Comparison of ENCODE assay signal across 8 mouse cellular contexts in genomic region chr1:157076257-157076656, GRCm38 (mm10). TPM values are rescaled to one million over a fixed set of nuclear protein-coding genes. Genes with fewer than 3 reads are reported as not detected.
A peak's percentile ranks its signal among the peaks of the same experiment; 100 is the strongest.
DNase-seq lines count a peak whose midpoint lies in the region; ATAC-seq and TF ChIP-seq lines count a peak whose summit lies in the region.

No protein-coding gene starts in this region.

- H3K9me3 ChIP-seq in E14TG2a.4 (ENCODE audit: low read length) = no peaks in the 10 kb centered on the region
- H3K9me3 ChIP-seq in forebrain, embryonic 15.5 days = no peaks in the 10 kb centered on the region
- no peaks in the 10 kb centered on the region for H3K9me3 ChIP-seq in neural tube, embryonic 15.5 days (replicated peaks)

- peak overlapping the region; percentile 54; the same call in 1 of the 2 replicates for H3K4me3 ChIP-seq in E14TG2a.4 (replicated peaks; ENCODE audit: low read length)
- H3K4me3 ChIP-seq in forebrain, embryonic 15.5 days = no peak overlapping the region
- H3K4me3 ChIP-seq in neural tube, embryonic 15.5 days (replicated peaks) = no peak overlapping the region

- no peak overlapping the region for H3K27ac ChIP-seq in forebrain, embryonic 15.5 days (replicated peaks)
- H3K27ac ChIP-seq in neural tube, embryonic 15.5 days (replicated peaks) = no peak overlapping the region

- ATAC-seq in cerebellum, adult (ENCODE audit: insufficient number of reproducible peaks, low FRiP score, low TSS enrichment) = peak; percentile 31; the same call in 1 of the 2 replicates
- ATAC-seq in forebrain, embryonic 15.5 days (replicated peaks) = peak; percentile 66
- ATAC-seq in neural tube, embryonic 15.5 days (ENCODE audit: low FRiP score) = peak; percentile 62; the same call in 1 of the 2 replicates

- TF ChIP-seq CTCF in E14TG2a.4 (conservative IDR thresholded peaks at IDR 0.05; ENCODE audit: low read length) = peak; percentile 96

- peaks cover 6% of the 10 kb centered on the region; the same call in 1 of the 2 replicates for H3K27me3 ChIP-seq in E14TG2a.4 (ENCODE audit: insufficient read depth, low read length)
- no peaks in the 10 kb centered on the region for H3K27me3 ChIP-seq in forebrain, embryonic 15.5 days
- H3K27me3 ChIP-seq in neural tube, embryonic 15.5 days (replicated peaks) = no peaks in the 10 kb centered on the region

- no peak overlapping the region for H3K4me2 ChIP-seq in forebrain, embryonic 15.5 days (replicated peaks)
- H3K4me2 ChIP-seq in neural tube, embryonic 15.5 days = no peak overlapping the region

- no peaks in the 10 kb centered on the region for H3K36me3 ChIP-seq in E14TG2a.4 (ENCODE audit: insufficient read depth, low read length)
- no peaks in the 10 kb centered on the region for H3K36me3 ChIP-seq in forebrain, embryonic 15.5 days
- no peaks in the 10 kb centered on the region for H3K36me3 ChIP-seq in neural tube, embryonic 15.5 days

- WGBS in forebrain, embryonic 15.5 days = 3% methylated on average over 14 of the region's 15 CpGs
- 3% methylated on average over 14 of the region's 15 CpGs for WGBS in neural tube, embryonic 15.5 days

- no peak overlapping the region for H3K9ac ChIP-seq in forebrain, embryonic 15.5 days (replicated peaks)
- H3K9ac ChIP-seq in neural tube, embryonic 15.5 days (replicated peaks) = no peak overlapping the region

- intact Hi-C loops in heart, postnatal 25 days (cut with DNase I) = loop anchor here (1.0 to 2.0 kb wide), 2 partner anchors 157 to 333 kb away; no protein-coding TSS in a partner anchor

- DNase-seq in heart, postnatal 25 days (ENCODE audit: low spot score) = peak; percentile 53
- DNase-seq in layer of hippocampus, adult 11-12 months (ENCODE audit: low spot score) = peak; percentile 83
- DNase-seq in lung, adult 18-20 months = peak; percentile 71 to 80
- peak; percentile 78 for DNase-seq in thymus, postnatal 0 days (ENCODE audit: low spot score)

- peaks cover 58% of the 10 kb centered on the region for H3K4me1 ChIP-seq in E14TG2a.4 (replicated peaks; ENCODE audit: low read depth, low read length)
- peaks cover 26% of the 10 kb centered on the region for H3K4me1 ChIP-seq in forebrain, embryonic 15.5 days
- H3K4me1 ChIP-seq in neural tube, embryonic 15.5 days = peaks cover 13% of the 10 kb centered on the region; the same call in 1 of the 2 replicates

RNA-seq across cellular contexts. Expression of gene Tex35, which starts 32.2 kb away (rescaled TPM):
- not detected in 2 replicates for polyA plus RNA-seq in forebrain, embryonic 15.5 days (2015; fragmentation: Nextera tagmentation; extraction: Ambion mirVana)
- total RNA-seq in heart, postnatal 25 days (2021) = not detected
- polyA plus RNA-seq in neural tube, embryonic 15.5 days (2015; fragmentation: Nextera tagmentation; extraction: Ambion mirVana) = not detected in 2 replicates
- polyA plus RNA-seq in thymus, postnatal 0 days (2015; fragmentation: Nextera tagmentation; extraction: Ambion mirVana) = 0.53 TPM in 1 of 2 replicates, not detected in the other
